Comparison of ENCODE assay signal across 31 mouse cellular contexts in the genomic region with DNA sequence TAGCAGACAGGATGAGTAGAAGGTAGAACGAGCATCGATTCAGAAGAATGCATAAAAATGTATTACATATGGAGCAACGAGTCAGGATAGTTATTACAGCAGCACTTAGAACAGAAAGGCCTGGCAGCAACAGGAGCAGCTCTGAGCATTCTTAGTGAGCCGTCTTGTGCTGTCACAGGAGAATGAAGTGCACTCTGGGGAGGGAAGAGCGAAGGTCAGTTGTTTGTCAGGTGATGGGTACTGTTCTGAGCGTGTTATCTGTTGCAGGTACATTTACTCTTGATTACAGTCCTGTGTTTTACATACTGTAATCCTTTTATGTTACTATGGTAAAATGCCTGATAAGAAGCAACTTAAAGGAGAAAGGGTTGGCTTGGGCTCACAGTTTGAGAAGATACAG.
"Had no signal": no experiment of that assay in that cellular context is flagged by ENCODE, and none has a peak within 500 bp of the region (broad histone marks: within the 10 kb centered on the region; RNA-seq: fewer than 3 reads in every experiment).

No protein-coding gene starts in this region.

- H3K9me3 ChIP-seq: limb, embryonic 10.5 days; limb, embryonic 12.5 days; limb, embryonic 13.5 days; limb, embryonic 15.5 days; liver, embryonic 12.5 days; liver, embryonic 13.5 days; liver, embryonic 15.5 days; lung, embryonic 15.5 days; midbrain, embryonic 10.5 days; midbrain, embryonic 12.5 days; midbrain, embryonic 13.5 days; midbrain, embryonic 15.5 days had no signal

- H3K27me3 ChIP-seq: limb, embryonic 12.5 days; limb, embryonic 13.5 days; limb, embryonic 15.5 days; liver, embryonic 12.5 days; liver, embryonic 13.5 days; liver, embryonic 15.5 days; lung, embryonic 15.5 days; megakaryocyte, embryonic 14.5 days; midbrain, embryonic 12.5 days; midbrain, embryonic 13.5 days; midbrain, embryonic 15.5 days had no signal

- ATAC-seq: liver, embryonic 12.5 days; liver, postnatal 0 days; lung, postnatal 0 days; midbrain, embryonic 13.5 days; midbrain, embryonic 15.5 days; midbrain, embryonic 16.5 days had no signal

- H3K4me3 ChIP-seq: limb, embryonic 10.5 days; limb, embryonic 12.5 days; limb, embryonic 13.5 days; limb, embryonic 15.5 days; liver, embryonic 12.5 days; liver, embryonic 13.5 days; liver, embryonic 15.5 days; lung, embryonic 15.5 days; megakaryocyte, embryonic 14.5 days; midbrain, embryonic 10.5 days; midbrain, embryonic 12.5 days; midbrain, embryonic 13.5 days; midbrain, embryonic 15.5 days; myocyte had no signal

- H3K4me2 ChIP-seq: limb, embryonic 12.5 days; limb, embryonic 13.5 days; limb, embryonic 15.5 days; liver, embryonic 11.5 days; liver, embryonic 12.5 days; liver, embryonic 13.5 days; liver, embryonic 15.5 days; lung, embryonic 14.5 days; lung, embryonic 15.5 days; midbrain, embryonic 11.5 days; midbrain, embryonic 12.5 days; midbrain, embryonic 13.5 days; midbrain, embryonic 15.5 days had no signal

- H3K27ac ChIP-seq: limb, embryonic 10.5 days; limb, embryonic 12.5 days; limb, embryonic 13.5 days; limb, embryonic 15.5 days; liver, embryonic 12.5 days; liver, embryonic 13.5 days; liver, embryonic 14.5 days; liver, embryonic 15.5 days; lung, embryonic 15.5 days; macrophage; midbrain, embryonic 10.5 days; midbrain, embryonic 12.5 days; midbrain, embryonic 13.5 days; midbrain, embryonic 15.5 days had no signal

- DNase-seq: left cerebral cortex, postnatal 4 days; liver; liver, embryonic 13.5 days; liver, postnatal 0 days; lung, adult 18-20 months; lung, adult 2 months; lung, embryonic 14.5 days; lung, postnatal 10 days; lung, postnatal 14 days; lung, postnatal 36 days; lung, postnatal 4 days; midbrain, embryonic 14.5 days had no signal

- H3K9ac ChIP-seq: limb, embryonic 12.5 days; limb, embryonic 13.5 days; limb, embryonic 15.5 days; liver, embryonic 12.5 days; liver, embryonic 13.5 days; liver, embryonic 14.5 days; liver, embryonic 15.5 days; liver, postnatal 0 days; lung, embryonic 14.5 days; lung, embryonic 15.5 days; midbrain, embryonic 12.5 days; midbrain, embryonic 13.5 days; midbrain, embryonic 15.5 days had no signal

- H3K4me1 ChIP-seq: limb, embryonic 10.5 days; limb, embryonic 12.5 days; limb, embryonic 13.5 days; limb, embryonic 15.5 days; liver, embryonic 15.5 days; lung, embryonic 15.5 days; midbrain, embryonic 10.5 days; midbrain, embryonic 12.5 days; midbrain, embryonic 13.5 days; midbrain, embryonic 15.5 days had no signal

- H3K36me3 ChIP-seq: limb, embryonic 10.5 days; lung, embryonic 15.5 days; midbrain, embryonic 15.5 days had no signal
